In genomic region chr4:95105926-95106622, GRCm38 (mm10) we compare ENCODE assay signal across 9 mouse cellular contexts. TPM values are rescaled to one million over a fixed set of nuclear protein-coding genes. Genes with fewer than 3 reads are reported as not detected.
DNase-seq lines count a peak whose midpoint lies in the region; ATAC-seq and TF ChIP-seq lines count a peak whose summit lies in the region.
"Had no signal": no experiment of that assay in that cellular context is flagged by ENCODE, and none has a peak within 500 bp of the region (broad histone marks: within the 10 kb centered on the region; RNA-seq: fewer than 3 reads in every experiment).

No protein-coding gene starts in this region.

- WGBS in lung, embryonic 14.5 days, result 26% methylated on average over 16 of the region's 16 CpGs
- WGBS in forebrain, embryonic 16.5 days, result 25% methylated on average over 16 of the region's 16 CpGs
- 28% methylated on average over 16 of the region's 16 CpGs for WGBS in hindbrain, embryonic 16.5 days
- WGBS in liver, embryonic 15.5 days (ENCODE audit: insufficient replicate concordance), result 13% methylated on average over 16 of the region's 16 CpGs
- WGBS in olfactory bulb, adult 2 months, result 36% methylated on average over 16 of the region's 16 CpGs

- peak; percentile 63 for DNase-seq in lung, embryonic 14.5 days
- no peak for DNase-seq in lung, postnatal 14 days
- DNase-seq in urinary bladder, postnatal 25 days (ENCODE audit: low spot score), result no peak

- no peaks in the 10 kb centered on the region for H3K9me3 ChIP-seq in lung, embryonic 14.5 days (ENCODE audit: low read depth, low read length)
- peaks cover 3% of the 10 kb centered on the region; the same call in 1 of the 2 replicates for H3K9me3 ChIP-seq in forebrain, embryonic 16.5 days (ENCODE audit: control insufficient read depth, low read length)
- peaks cover 4% of the 10 kb centered on the region; the same call in 1 of the 2 replicates for H3K9me3 ChIP-seq in hindbrain, embryonic 16.5 days (ENCODE audit: control insufficient read depth, low read length)
- H3K9me3 ChIP-seq in liver, embryonic 15.5 days (replicated peaks), result no peaks in the 10 kb centered on the region

- no peak overlapping the region for H3K4me3 ChIP-seq in lung, embryonic 14.5 days (ENCODE audit: low read depth, low read length)
- peak overlapping the region; percentile 6; the same call in 1 of the 2 replicates for H3K4me3 ChIP-seq in forebrain, embryonic 16.5 days (replicated peaks; ENCODE audit: low read length)
- no peak overlapping the region for H3K4me3 ChIP-seq in hindbrain, embryonic 16.5 days (ENCODE audit: low read length)
- H3K4me3 ChIP-seq in liver, embryonic 15.5 days (replicated peaks), result no peak overlapping the region
- H3K4me3 ChIP-seq in olfactory bulb, adult 2 months (ENCODE audit: insufficient read depth, low read depth, low read length), result peak overlapping the region; percentile 6; the same call in 1 of the 2 replicates
- H3K4me3 ChIP-seq: erythroblast, embryonic 14.5 days had no signal

- peak; percentile 41; the same call in 1 of the 2 replicates for ATAC-seq in lung, embryonic 14.5 days (ENCODE audit: insufficient read depth)
- ATAC-seq in activated CD4-positive, CD25-positive, alpha-beta regulatory T cell, adult 4 months, result peak; percentile 85
- peak; percentile 54 for ATAC-seq in forebrain, embryonic 16.5 days
- ATAC-seq in hindbrain, embryonic 16.5 days, result peak; percentile 58
- ATAC-seq in liver, embryonic 15.5 days (ENCODE audit: insufficient read depth), result peak; percentile 60

- H3K4me1 ChIP-seq in lung, embryonic 14.5 days (ENCODE audit: insufficient read depth), result peaks cover 11% of the 10 kb centered on the region; the same call in 1 of the 2 replicates
- peaks cover 17% of the 10 kb centered on the region for H3K4me1 ChIP-seq in forebrain, embryonic 16.5 days (replicated peaks; ENCODE audit: control insufficient read depth, insufficient read depth, low read length)
- peaks cover 8% of the 10 kb centered on the region; the same call in 1 of the 2 replicates for H3K4me1 ChIP-seq in hindbrain, embryonic 16.5 days (ENCODE audit: control insufficient read depth, insufficient read depth, low read depth, low read length)
- H3K4me1 ChIP-seq in liver, embryonic 15.5 days (replicated peaks), result peaks cover 9% of the 10 kb centered on the region; the same call in 1 of the 2 replicates
- peaks cover 12% of the 10 kb centered on the region for H3K4me1 ChIP-seq in olfactory bulb, adult 2 months (ENCODE audit: control insufficient read depth, insufficient read depth, low read length)

- H3K27me3 ChIP-seq in lung, embryonic 14.5 days (ENCODE audit: insufficient read depth, low read length), result no peaks in the 10 kb centered on the region
- no peaks in the 10 kb centered on the region for H3K27me3 ChIP-seq in forebrain, embryonic 16.5 days (replicated peaks; ENCODE audit: control insufficient read depth, insufficient read depth, low read length)
- H3K27me3 ChIP-seq in hindbrain, embryonic 16.5 days (replicated peaks; ENCODE audit: control insufficient read depth, insufficient read depth, low read length), result no peaks in the 10 kb centered on the region; the same call in 1 of the 2 replicates
- peaks cover 13% of the 10 kb centered on the region for H3K27me3 ChIP-seq in liver, embryonic 15.5 days

- TF ChIP-seq POLR2A in olfactory bulb, adult 2 months (IDR thresholded peaks at IDR 0.05; ENCODE audit: insufficient read depth, low read depth, low read length), result no peak

- TF ChIP-seq CTCF in lung, embryonic 14.5 days (IDR thresholded peaks at IDR 0.05; ENCODE audit: low read depth), result no peak
- TF ChIP-seq CTCF in olfactory bulb, adult 2 months (IDR thresholded peaks at IDR 0.05; ENCODE audit: insufficient read depth, low read depth, low read length), result no peak

- H3K36me3 ChIP-seq in lung, embryonic 14.5 days (ENCODE audit: insufficient read depth), result no peaks in the 10 kb centered on the region
- no peaks in the 10 kb centered on the region for H3K36me3 ChIP-seq in forebrain, embryonic 16.5 days (ENCODE audit: control insufficient read depth, insufficient read depth)
- no peaks in the 10 kb centered on the region for H3K36me3 ChIP-seq in hindbrain, embryonic 16.5 days (ENCODE audit: control insufficient read depth, insufficient read depth, low read length)
- H3K36me3 ChIP-seq in liver, embryonic 15.5 days (replicated peaks), result no peaks in the 10 kb centered on the region

- no peak overlapping the region for H3K9ac ChIP-seq in lung, embryonic 14.5 days
- 0 out of 2 replicates have a peak overlapping the region, but pooled peaks have one; percentile 19 for H3K9ac ChIP-seq in forebrain, embryonic 16.5 days (replicated peaks; ENCODE audit: low read depth, low read length)
- H3K9ac ChIP-seq in hindbrain, embryonic 16.5 days (ENCODE audit: low read depth, low read length), result peak overlapping the region; percentile 36; the same call in 1 of the 2 replicates
- no peak overlapping the region for H3K9ac ChIP-seq in liver, embryonic 15.5 days

- peak overlapping the region; percentile 73 for H3K27ac ChIP-seq in lung, embryonic 14.5 days (ENCODE audit: low read depth)
- H3K27ac ChIP-seq in forebrain, embryonic 16.5 days (ENCODE audit: low read length), result no peak overlapping the region
- peak overlapping the region; percentile 32; the same call in 1 of the 2 replicates for H3K27ac ChIP-seq in hindbrain, embryonic 16.5 days (ENCODE audit: low read depth, low read length)
- H3K27ac ChIP-seq in liver, embryonic 15.5 days (replicated peaks), result no peak overlapping the region
- H3K27ac ChIP-seq in olfactory bulb, adult 2 months (ENCODE audit: insufficient read depth, low read depth, low read length), result no peak overlapping the region

- H3K4me2 ChIP-seq in lung, embryonic 14.5 days, result peak overlapping the region; percentile 40
- peak overlapping the region; percentile 34 for H3K4me2 ChIP-seq in forebrain, embryonic 16.5 days (ENCODE audit: low read length)
- H3K4me2 ChIP-seq in hindbrain, embryonic 16.5 days (ENCODE audit: low read length), result peak overlapping the region; percentile 44
- H3K4me2 ChIP-seq in liver, embryonic 15.5 days, result peak overlapping the region; percentile 37

RNA-seq across cellular contexts. Expression of gene Jun, which starts 54.1 kb away (rescaled TPM):
- polyA plus RNA-seq in lung, embryonic 14.5 days (2014; fragmentation: Nextera tagmentation; extraction: Ambion mirVana), result 67.1 and 71.5 TPM in 2 replicates
- polyA plus RNA-seq in activated CD4-positive, CD25-positive, alpha-beta regulatory T cell, adult 4 months (2017; shearing (Covaris generic)), result 10 to 100 TPM in 1 of 2 experiments, 1 to 10 TPM in 1; 7.2 to 16.4 TPM
- 72.2 and 80.1 TPM in 2 replicates for polyA plus RNA-seq in forebrain, embryonic 16.5 days (2015; fragmentation: Nextera tagmentation; extraction: Ambion mirVana)
- 62.9 and 63.7 TPM in 2 replicates for polyA plus RNA-seq in hindbrain, embryonic 16.5 days (2015; fragmentation: Nextera tagmentation; extraction: Ambion mirVana)
- polyA plus RNA-seq in liver, embryonic 15.5 days (2015; fragmentation: Nextera tagmentation; extraction: Ambion mirVana), result 5.9 and 7.6 TPM in 2 replicates
- polyA plus RNA-seq in olfactory bulb, adult 2 months (2012; ENCODE audit: insufficient read depth, insufficient read length, low replicate concordance, missing spikeins), result not detected in 2 replicates

Comparison
In these comparisons a context has a peak if more than half of its experiments do, and no peak if none do; other contexts are left out.
1. H3K27ac ChIP-seq: peak in lung, embryonic 14.5 days (single experiment) and hindbrain, embryonic 16.5 days (single experiment); none in forebrain, embryonic 16.5 days (single experiment), liver, embryonic 15.5 days (single experiment) and olfactory bulb, adult 2 months (single experiment).
2. H3K4me3 ChIP-seq: peak in forebrain, embryonic 16.5 days (single experiment) and olfactory bulb, adult 2 months (single experiment); none in lung, embryonic 14.5 days (single experiment), hindbrain, embryonic 16.5 days (single experiment) and liver, embryonic 15.5 days (single experiment).
3. H3K9ac ChIP-seq: peak in forebrain, embryonic 16.5 days (single experiment) and hindbrain, embryonic 16.5 days (single experiment); none in lung, embryonic 14.5 days (single experiment) and liver, embryonic 15.5 days (single experiment).
4. Peak in every context shown above with its lines, with median percentiles within 50 percentile points of each other: ATAC-seq and H3K4me2 ChIP-seq.